ENCODE assay signal across 9 mouse cellular contexts in genomic region chr1:172410806-172411205, GRCm38 (mm10). TPM values are rescaled to one million over a fixed set of nuclear protein-coding genes. Genes with fewer than 3 reads are reported as not detected.
DNase-seq lines count a peak whose midpoint lies in the region; ATAC-seq and TF ChIP-seq lines count a peak whose summit lies in the region.
"Had no signal": no experiment of that assay in that cellular context is flagged by ENCODE, and none has a peak within 500 bp of the region (broad histone marks: within the 10 kb centered on the region; RNA-seq: fewer than 3 reads in every experiment).

No protein-coding gene starts in this region.

- peak; percentile 71 for TF ChIP-seq CTCF in kidney, adult 2 months (conservative IDR thresholded peaks at IDR 0.05; ENCODE audit: insufficient read depth, insufficient read length, low read depth, low read length)

- TF ChIP-seq POLR2A in kidney, adult 2 months (IDR thresholded peaks at IDR 0.05; ENCODE audit: low read depth, low read length), result no peak

- H3K4me1 ChIP-seq in kidney, adult 2 months (ENCODE audit: control insufficient read depth, insufficient read depth, low read length), result no peaks in the 10 kb centered on the region
- no peaks in the 10 kb centered on the region for H3K4me1 ChIP-seq in kidney, embryonic 16.5 days (ENCODE audit: insufficient read depth, low read length)

- no peaks in the 10 kb centered on the region for H3K9me3 ChIP-seq in kidney, embryonic 16.5 days (ENCODE audit: low read length)
- H3K9me3 ChIP-seq: megakaryocyte, embryonic 14.5 days had no signal

- intact Hi-C loops in heart, postnatal 14 days (cut with DNase I), result loop anchor here (2.0 kb wide), 1 partner anchor 222 kb away; the partner anchor contains the start of gene Dusp23
- intact Hi-C loops in left cerebral cortex, postnatal 36 days (cut with DNase I), result loop anchor here (5.0 kb wide), 2 partner anchors 206 to 221 kb away; partner anchors contain the start of gene Dusp23

- no peak overlapping the region for H3K9ac ChIP-seq in kidney, embryonic 16.5 days (replicated peaks; ENCODE audit: low read length)

- H3K4me2 ChIP-seq in kidney, embryonic 16.5 days (replicated peaks; ENCODE audit: low read depth, low read length), result no peak overlapping the region

- no peaks in the 10 kb centered on the region for H3K36me3 ChIP-seq in kidney, adult 2 months (ENCODE audit: control insufficient read depth, insufficient read depth, low read length)
- no peaks in the 10 kb centered on the region for H3K36me3 ChIP-seq in kidney, embryonic 16.5 days (ENCODE audit: insufficient read depth, low read length)

- ATAC-seq in kidney, embryonic 16.5 days (ENCODE audit: low FRiP score, low TSS enrichment), result no peak

- H3K27ac ChIP-seq in kidney, adult 2 months (ENCODE audit: insufficient read depth, low read depth, low read length), result no peak overlapping the region
- H3K27ac ChIP-seq in kidney, embryonic 16.5 days (ENCODE audit: low read length), result no peak overlapping the region

- no peak overlapping the region for H3K4me3 ChIP-seq in kidney, adult 2 months (ENCODE audit: insufficient read depth, low read depth, low read length)
- no peak overlapping the region for H3K4me3 ChIP-seq in kidney, embryonic 16.5 days (ENCODE audit: low read length)
- H3K4me3 ChIP-seq: megakaryocyte, embryonic 14.5 days had no signal

- DNase-seq in kidney, adult 2 months, result peak; percentile 74
- peak; percentile 46 for DNase-seq in Muller cell, postnatal 12 days (ENCODE audit: inconsistent ontology term)
- peak; percentile 39 to 43 for DNase-seq in cerebellum, postnatal 36 days
- peak; percentile 70 to 84 for DNase-seq in heart, postnatal 14 days
- peak; percentile 23 to 46 for DNase-seq in left cerebral cortex, postnatal 36 days (ENCODE audit: low spot score in 2 of 2)
- peak; percentile 49 for DNase-seq in ovary, postnatal 36 days (ENCODE audit: low spot score)
- peak; percentile 34 for DNase-seq in urinary bladder, postnatal 10 days (ENCODE audit: low spot score)

- no peaks in the 10 kb centered on the region for H3K27me3 ChIP-seq in kidney, adult 2 months (replicated peaks; ENCODE audit: control insufficient read depth, insufficient read depth, low read length)
- H3K27me3 ChIP-seq in kidney, embryonic 16.5 days (ENCODE audit: insufficient read depth, low read length), result peaks cover 6% of the 10 kb centered on the region; the same call in 1 of the 2 replicates

- WGBS in kidney, adult 2 months, result 6% methylated on average over 4 of the region's 4 CpGs
- WGBS in kidney, embryonic 16.5 days, result 5% methylated on average over 4 of the region's 4 CpGs

RNA-seq across cellular contexts. Expression of gene Pigm, which starts 34.5 kb away (rescaled TPM):
- 4.9 and 5.6 TPM in 2 replicates for polyA plus RNA-seq in kidney, adult 2 months (2012; rRNA removed)
- 7.3 and 7.8 TPM in 2 replicates for polyA plus RNA-seq in kidney, embryonic 16.5 days (2015; fragmentation: Nextera tagmentation; extraction: Ambion mirVana)
- 1 to 10 TPM; 6.4 to 7.1 TPM for total RNA-seq in heart, postnatal 14 days (2021)
- total RNA-seq in left cerebral cortex, postnatal 36 days (2021), result 1 to 10 TPM; 7.8 to 8.3 TPM
